Mouse (Mus musculus): Measurements from ENCODE around the gene Themis2. TPM values are rescaled to one million over a fixed set of nuclear protein-coding genes. Genes with fewer than 3 reads are reported as not detected.
"Not testable (repeated sequence)": the region's sequence is repeated elsewhere in the genome, so short reads cannot be mapped to it uniquely, and the experiment has no call there.

Themis2 gene
- polyA plus RNA-seq, 1 experiment from 2014 or later = 1.6 TPM

- no peak overlapping the region for H3K27ac ChIP-seq (replicated peaks; ENCODE audit: low read depth, low read length)
- H3K4me1 ChIP-seq (ENCODE audit: control insufficient read depth, insufficient read depth, low read length) = peaks cover 7% of the 10 kb centered on the region; the same call in 1 of the 2 replicates
- H3K4me3 ChIP-seq (replicated peaks; ENCODE audit: low read depth, low read length) = no peak overlapping the region
- H3K4me2 ChIP-seq (ENCODE audit: low read length) = no peak overlapping the region
- ATAC-seq (ENCODE audit: low FRiP score, low TSS enrichment) (no peak), DNase-seq (no peak)
- no peak overlapping the region for H3K9ac ChIP-seq (replicated peaks; ENCODE audit: low read length)
- WGBS = 81% methylated on average over 6 of the region's 6 CpGs
- H3K27me3 ChIP-seq (ENCODE audit: control insufficient read depth, insufficient read depth, low read length) = no peaks in the 10 kb centered on the region
- H3K36me3 ChIP-seq (ENCODE audit: control insufficient read depth, insufficient read depth, low read length) = no peaks in the 10 kb centered on the region
- no peaks in the 10 kb centered on the region for H3K9me3 ChIP-seq (ENCODE audit: control insufficient read depth, low read length)
Measured at GRCm38 (mm10) chr4:132749258-132749982, 46.8 kb downstream of the Themis2 start.

- H3K4me2 ChIP-seq (ENCODE audit: low read length) = no peak overlapping the region
- DNase-seq (no peak), ATAC-seq (ENCODE audit: low FRiP score, low TSS enrichment) (no peak)
- H3K27me3 ChIP-seq (ENCODE audit: control insufficient read depth, insufficient read depth, low read length) = no peaks in the 10 kb centered on the region
- WGBS = 97% methylated on average over 4 of the region's 4 CpGs
- H3K9me3 ChIP-seq (ENCODE audit: control insufficient read depth, low read length) = no peaks in the 10 kb centered on the region
- peaks cover 12% of the 10 kb centered on the region for H3K4me1 ChIP-seq (ENCODE audit: control insufficient read depth, insufficient read depth, low read length)
- no peak overlapping the region for H3K9ac ChIP-seq (replicated peaks; ENCODE audit: low read length)
- H3K27ac ChIP-seq (replicated peaks; ENCODE audit: low read depth, low read length) = no peak overlapping the region
- H3K4me3 ChIP-seq (replicated peaks; ENCODE audit: low read depth, low read length) = no peak overlapping the region
- no peaks in the 10 kb centered on the region for H3K36me3 ChIP-seq (ENCODE audit: control insufficient read depth, insufficient read depth, low read length)
Measured at GRCm38 (mm10) chr4:132748778-132749177, 47.4 kb downstream of the Themis2 start.

GRCm38 (mm10) chr4:132747664-132748259 is 48.4 kb downstream of the Themis2 start:
- no peaks in the 10 kb centered on the region for H3K9me3 ChIP-seq (ENCODE audit: control insufficient read depth, low read length)
- peaks cover 15% of the 10 kb centered on the region for H3K4me1 ChIP-seq (ENCODE audit: control insufficient read depth, insufficient read depth, low read length)
- WGBS = 71% methylated on average over 9 of the region's 9 CpGs
- H3K4me3 ChIP-seq (replicated peaks; ENCODE audit: low read depth, low read length) = no peak overlapping the region
- DNase-seq = no peak
- no peaks in the 10 kb centered on the region for H3K36me3 ChIP-seq (ENCODE audit: control insufficient read depth, insufficient read depth, low read length)
- H3K9ac ChIP-seq (replicated peaks; ENCODE audit: low read length) = no peak overlapping the region
- no peak overlapping the region for H3K4me2 ChIP-seq (ENCODE audit: low read length)
- no peak overlapping the region for H3K27ac ChIP-seq (replicated peaks; ENCODE audit: low read depth, low read length)
- H3K27me3 ChIP-seq (ENCODE audit: control insufficient read depth, insufficient read depth, low read length) = no peaks in the 10 kb centered on the region
- no peak for ATAC-seq (ENCODE audit: low FRiP score, low TSS enrichment)

GRCm38 (mm10) chr4:132746911-132747517 is 49.2 kb downstream of the Themis2 start:
- H3K4me3 ChIP-seq (replicated peaks; ENCODE audit: low read depth, low read length) = no peak overlapping the region
- no peak for ATAC-seq (ENCODE audit: low FRiP score, low TSS enrichment)
- H3K36me3 ChIP-seq (ENCODE audit: control insufficient read depth, insufficient read depth, low read length) = no peaks in the 10 kb centered on the region
- H3K4me1 ChIP-seq (ENCODE audit: control insufficient read depth, insufficient read depth, low read length) = peaks cover 15% of the 10 kb centered on the region
- no peaks in the 10 kb centered on the region for H3K27me3 ChIP-seq (ENCODE audit: control insufficient read depth, insufficient read depth, low read length)
- DNase-seq = no peak
- 91% methylated on average over 9 of the region's 9 CpGs for WGBS
- H3K9ac ChIP-seq (replicated peaks; ENCODE audit: low read length) = no peak overlapping the region
- H3K27ac ChIP-seq (replicated peaks; ENCODE audit: low read depth, low read length) = no peak overlapping the region
- H3K4me2 ChIP-seq (ENCODE audit: low read length) = no peak overlapping the region
- H3K9me3 ChIP-seq (ENCODE audit: control insufficient read depth, low read length) = no peaks in the 10 kb centered on the region

- Histone ChIP-seq H3K27ac (replicated peaks; ENCODE audit: low read depth, low read length) (peak overlapping the region; percentile 62), H3K9ac (replicated peaks; ENCODE audit: low read length) (peak overlapping the region; percentile 16; the same call in 1 of the 2 replicates), H3K27me3 (ENCODE audit: control insufficient read depth, insufficient read depth, low read length) (no peaks in the 10 kb centered on the region), H3K9me3 (ENCODE audit: control insufficient read depth, low read length) (no peaks in the 10 kb centered on the region), H3K4me3 (replicated peaks; ENCODE audit: low read depth, low read length) (no peak overlapping the region), H3K4me2 (ENCODE audit: low read length) (no peak overlapping the region), H3K36me3 (ENCODE audit: control insufficient read depth, insufficient read depth, low read length) (no peaks in the 10 kb centered on the region), H3K4me1 (ENCODE audit: control insufficient read depth, insufficient read depth, low read length) (peaks cover 15% of the 10 kb centered on the region)
- no peak for ATAC-seq (ENCODE audit: low FRiP score, low TSS enrichment)
- 64% methylated on average over 11 of the region's 11 CpGs for WGBS
- DNase-seq = peak; percentile 59
Measured at GRCm38 (mm10) chr4:132743992-132744911, 51.9 kb downstream of the Themis2 start.

GRCm38 (mm10) chr4:132741491-132741890 is 54.7 kb downstream of the Themis2 start:
- DNase-seq (no peak), ATAC-seq (ENCODE audit: low FRiP score, low TSS enrichment) (no peak)
- Histone ChIP-seq H3K27me3 (ENCODE audit: control insufficient read depth, insufficient read depth, low read length) (no peaks in the 10 kb centered on the region), H3K36me3 (ENCODE audit: control insufficient read depth, insufficient read depth, low read length) (no peaks in the 10 kb centered on the region), H3K4me3 (replicated peaks; ENCODE audit: low read depth, low read length) (no peak overlapping the region), H3K27ac (replicated peaks; ENCODE audit: low read depth, low read length) (no peak overlapping the region), H3K9me3 (ENCODE audit: control insufficient read depth, low read length) (no peaks in the 10 kb centered on the region), H3K4me2 (ENCODE audit: low read length) (no peak overlapping the region), H3K9ac (replicated peaks; ENCODE audit: low read length) (no peak overlapping the region), H3K4me1 (ENCODE audit: control insufficient read depth, insufficient read depth, low read length) (peaks cover 15% of the 10 kb centered on the region)
- WGBS = 94% methylated on average over 7 of the region's 7 CpGs

- DNase-seq; H3K9me3 ChIP-seq (ENCODE audit: control insufficient read depth, low read length); H3K4me1 ChIP-seq (ENCODE audit: control insufficient read depth, insufficient read depth, low read length); H3K9ac ChIP-seq (replicated peaks; ENCODE audit: low read length); H3K36me3 ChIP-seq (ENCODE audit: control insufficient read depth, insufficient read depth, low read length); H3K27me3 ChIP-seq (ENCODE audit: control insufficient read depth, insufficient read depth, low read length); H3K4me2 ChIP-seq (ENCODE audit: low read length); H3K27ac ChIP-seq (replicated peaks; ENCODE audit: low read depth, low read length); H3K4me3 ChIP-seq (replicated peaks; ENCODE audit: low read depth, low read length); ATAC-seq (ENCODE audit: low FRiP score, low TSS enrichment): not testable (repeated sequence)
- WGBS = 95% methylated on average over 9 of the region's 9 CpGs
Measured at GRCm38 (mm10) chr4:132737154-132737553, 59.0 kb downstream of the Themis2 start.

- H3K9me3 ChIP-seq (ENCODE audit: control insufficient read depth, low read length) = no peaks in the 10 kb centered on the region
- no peaks in the 10 kb centered on the region for H3K36me3 ChIP-seq (ENCODE audit: control insufficient read depth, insufficient read depth, low read length)
- no peak overlapping the region for H3K27ac ChIP-seq (replicated peaks; ENCODE audit: low read depth, low read length)
- ATAC-seq (ENCODE audit: low FRiP score, low TSS enrichment) = no peak
- H3K27me3 ChIP-seq (ENCODE audit: control insufficient read depth, insufficient read depth, low read length) = no peaks in the 10 kb centered on the region
- H3K4me1 ChIP-seq (ENCODE audit: control insufficient read depth, insufficient read depth, low read length) = peaks cover 4% of the 10 kb centered on the region; the same call in 1 of the 2 replicates
- WGBS = 78% methylated on average over 3 of the region's 3 CpGs
- no peak overlapping the region for H3K4me2 ChIP-seq (ENCODE audit: low read length)
- H3K4me3 ChIP-seq (replicated peaks; ENCODE audit: low read depth, low read length) = no peak overlapping the region
- no peak for DNase-seq
- no peak overlapping the region for H3K9ac ChIP-seq (replicated peaks; ENCODE audit: low read length)
Measured at GRCm38 (mm10) chr4:132735894-132736293, 60.3 kb downstream of the Themis2 start.
